Mouse (Mus musculus): ENCODE measurements around the gene Emcn. TPM values are rescaled to one million over a fixed set of nuclear protein-coding genes. Genes with fewer than 3 reads are reported as not detected.

The Emcn gene
- total and polyA plus RNA-seq, 3 experiments, result not detected

GRCm38 (mm10) chr3:137335957-137336356 is 4.9 kb upstream of the Emcn start:
- no peaks in the 10 kb centered on the region for H3K27me3 ChIP-seq (replicated peaks)
- H3K36me3 ChIP-seq (replicated peaks in 1 of 2; ENCODE audit: control insufficient read depth in 1 of 2, insufficient read depth in 1 of 2, low read length in 1 of 2), result no peaks in the 10 kb centered on the region
- peaks cover 0 to 10% of the 10 kb centered on the region in 2 experiments; a peak in 2 of 4 replicates for H3K4me1 ChIP-seq (ENCODE audit: control insufficient read depth in 1 of 2, insufficient read depth in 2 of 2)
- H3K9me3 ChIP-seq (replicated peaks; ENCODE audit: low read length), result no peaks in the 10 kb centered on the region
- H3K4me2 ChIP-seq (ENCODE audit: insufficient read depth, low read depth, poor library complexity, severe bottlenecking), result no peak overlapping the region
- in situ Hi-C loops (cut with MboI; ENCODE audit: low pct_ligation_motif_present, low pct_unique_long_range_greater_than_20kb, low sequenced_read_pairs) (no loop called here), dilution Hi-C loops (cut with MboI; ENCODE audit: extremely low pct_ligation_motif_present, extremely low pct_unique_long_range_greater_than_20kb, low sequenced_read_pairs) (no loop called here)
- no peak overlapping the region for H3K9ac ChIP-seq (ENCODE audit: insufficient read depth, low read depth)
- TF ChIP-seq HCFC1 (IDR thresholded peaks at IDR 0.05; ENCODE audit: low read depth, low read length) (no peak), ZC3H11A (IDR thresholded peaks at IDR 0.05; ENCODE audit: low read depth, low read length) (no peak), JUN (IDR thresholded peaks at IDR 0.05; ENCODE audit: insufficient read depth, low read depth, low read length) (no peak), CHD1 (IDR thresholded peaks at IDR 0.05; ENCODE audit: low read depth, low read length) (no peak), POLR2AphosphoS2 (IDR thresholded peaks at IDR 0.05; ENCODE audit: low read depth, low read length) (no peak), USF2 (conservative IDR thresholded peaks at IDR 0.05; ENCODE audit: low read depth, low read length) (no peak), MEF2A (IDR thresholded peaks at IDR 0.05; ENCODE audit: borderline replicate concordance, low read depth, low read length) (no peak), TBP (conservative IDR thresholded peaks at IDR 0.05; ENCODE audit: low read depth, low read length) (no peak), RAD21 (IDR thresholded peaks at IDR 0.05; ENCODE audit: low read depth, low read length) (no peak), MXI1 (IDR thresholded peaks at IDR 0.05; ENCODE audit: low read depth, low read length) (no peak), ETS1 (conservative IDR thresholded peaks at IDR 0.05; ENCODE audit: low read depth, low read length) (no peak), E2F4 (IDR thresholded peaks at IDR 0.05; ENCODE audit: insufficient replicate concordance, low read depth, low read length) (no peak), MAZ (IDR thresholded peaks at IDR 0.05; ENCODE audit: low read depth, low read length) (no peak), NELFE (IDR thresholded peaks at IDR 0.05; ENCODE audit: low read depth, low read length) (no peak), IRF4 (IDR thresholded peaks at IDR 0.05; ENCODE audit: low read depth, low read length) (no peak), USF1 (IDR thresholded peaks at IDR 0.05; ENCODE audit: low read depth, low read length) (no peak)
- no peak overlapping the region for H3K27ac ChIP-seq (ENCODE audit: insufficient read depth, low read depth)
- no peak overlapping the region for H3K4me3 ChIP-seq (replicated peaks in 1 of 3; ENCODE audit: low read depth in 2 of 3, low read length in 2 of 3, poor library complexity in 1 of 3)
- H3K79me2 ChIP-seq (replicated peaks; ENCODE audit: control insufficient read depth, extremely low read depth, insufficient read depth, poor library complexity, severe bottlenecking), result no peaks in the 10 kb centered on the region
- DNase-seq (ENCODE audit: extremely low read depth), result no peak

- no peaks in the 10 kb centered on the region for H3K9me3 ChIP-seq (replicated peaks; ENCODE audit: low read length)
- in situ Hi-C loops (cut with MboI; ENCODE audit: low pct_ligation_motif_present, low pct_unique_long_range_greater_than_20kb, low sequenced_read_pairs) (no loop called here), dilution Hi-C loops (cut with MboI; ENCODE audit: extremely low pct_ligation_motif_present, extremely low pct_unique_long_range_greater_than_20kb, low sequenced_read_pairs) (no loop called here)
- no peaks in the 10 kb centered on the region for H3K79me2 ChIP-seq (replicated peaks; ENCODE audit: control insufficient read depth, extremely low read depth, insufficient read depth, poor library complexity, severe bottlenecking)
- H3K9ac ChIP-seq (ENCODE audit: insufficient read depth, low read depth), result no peak overlapping the region
- no peaks in the 10 kb centered on the region for H3K36me3 ChIP-seq (replicated peaks in 1 of 2; ENCODE audit: control insufficient read depth in 1 of 2, insufficient read depth in 1 of 2, low read length in 1 of 2)
- TF ChIP-seq BHLHE40 (IDR thresholded peaks at IDR 0.05; ENCODE audit: low read depth, low read length) (no peak), E2F4 (IDR thresholded peaks at IDR 0.05; ENCODE audit: insufficient replicate concordance, low read depth, low read length) (no peak), MEF2A (IDR thresholded peaks at IDR 0.05; ENCODE audit: borderline replicate concordance, low read depth, low read length) (no peak), TBP (conservative IDR thresholded peaks at IDR 0.05; ENCODE audit: low read depth, low read length) (no peak), ZMIZ1 (IDR thresholded peaks at IDR 0.05; ENCODE audit: low read depth, low read length) (no peak), POLR2AphosphoS2 (IDR thresholded peaks at IDR 0.05; ENCODE audit: low read depth, low read length) (no peak), JUND (conservative IDR thresholded peaks at IDR 0.05; ENCODE audit: low read depth, low read length) (no peak), ZC3H11A (IDR thresholded peaks at IDR 0.05; ENCODE audit: low read depth, low read length) (no peak)
- H3K4me2 ChIP-seq (ENCODE audit: insufficient read depth, low read depth, poor library complexity, severe bottlenecking), result no peak overlapping the region
- H3K27ac ChIP-seq (ENCODE audit: insufficient read depth, low read depth), result no peak overlapping the region
- H3K4me1 ChIP-seq (ENCODE audit: control insufficient read depth in 1 of 2, insufficient read depth in 2 of 2), result peaks cover 0 to 9% of the 10 kb centered on the region in 2 experiments; a peak in 2 of 4 replicates
- H3K27me3 ChIP-seq (replicated peaks), result no peaks in the 10 kb centered on the region
- no peak overlapping the region for H3K4me3 ChIP-seq (replicated peaks in 1 of 3; ENCODE audit: low read depth in 2 of 3, low read length in 2 of 3, poor library complexity in 1 of 3)
- no peak for DNase-seq (ENCODE audit: extremely low read depth)
These were observed 2.6 kb downstream of the Emcn start for GRCm38 (mm10) chr3:137343446-137343845.
